Mouse (Mus musculus): ENCODE data around the gene Disp1. TPM values are rescaled to one million over a fixed set of nuclear protein-coding genes. Genes with fewer than 3 reads are reported as not detected.

The Disp1 gene
- polyA plus RNA-seq, 1 experiment from 2014 or later = 8.2 TPM

DNA sequence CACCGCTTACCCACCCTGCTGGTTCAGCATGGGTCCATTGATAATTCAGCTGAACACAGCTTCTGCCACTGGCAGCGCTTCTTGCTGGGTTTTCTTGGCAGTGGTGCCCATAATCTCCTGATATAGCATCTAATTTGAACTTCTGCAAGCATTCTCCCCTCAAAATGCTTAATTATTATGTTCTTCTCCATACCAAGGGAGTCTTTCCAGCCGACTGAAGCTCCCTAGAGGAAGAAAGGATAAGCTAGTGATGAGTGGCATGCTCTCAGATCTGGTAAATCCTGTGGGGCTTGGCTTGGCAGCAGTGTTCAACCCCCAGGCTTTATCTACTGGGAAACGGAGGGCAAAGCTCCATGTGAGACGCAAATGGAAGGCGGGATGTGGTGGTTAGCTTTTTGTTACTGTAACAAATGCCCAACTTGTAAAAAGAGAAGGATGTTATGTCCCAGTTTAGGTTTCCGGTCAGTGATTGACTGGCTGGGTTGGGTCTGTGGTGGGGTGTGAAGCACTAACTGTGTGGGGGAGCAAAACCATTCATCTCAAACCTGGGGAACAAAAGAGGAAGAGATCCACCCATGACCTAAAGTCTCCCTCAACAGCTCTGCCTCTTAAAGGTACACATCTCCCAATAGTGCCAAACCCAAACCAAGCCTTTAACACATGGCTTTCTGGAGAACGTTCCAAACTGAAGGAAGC lies 151.2 kb downstream of the Disp1 start:
- no peaks in the 10 kb centered on the region for H3K9me3 ChIP-seq (replicated peaks)
- 80% methylated on average over 8 of the region's 8 CpGs for WGBS
- peaks cover 3% of the 10 kb centered on the region; the same call in 1 of the 2 replicates for H3K4me1 ChIP-seq
- no peaks in the 10 kb centered on the region for H3K36me3 ChIP-seq (ENCODE audit: poor library complexity, severe bottlenecking)
- no peak overlapping the region for H3K4me2 ChIP-seq
- no peak overlapping the region for H3K4me3 ChIP-seq
- ATAC-seq = no peak
- H3K27ac ChIP-seq = no peak overlapping the region
- H3K9ac ChIP-seq = no peak overlapping the region
- H3K27me3 ChIP-seq = no peaks in the 10 kb centered on the region

DNA sequence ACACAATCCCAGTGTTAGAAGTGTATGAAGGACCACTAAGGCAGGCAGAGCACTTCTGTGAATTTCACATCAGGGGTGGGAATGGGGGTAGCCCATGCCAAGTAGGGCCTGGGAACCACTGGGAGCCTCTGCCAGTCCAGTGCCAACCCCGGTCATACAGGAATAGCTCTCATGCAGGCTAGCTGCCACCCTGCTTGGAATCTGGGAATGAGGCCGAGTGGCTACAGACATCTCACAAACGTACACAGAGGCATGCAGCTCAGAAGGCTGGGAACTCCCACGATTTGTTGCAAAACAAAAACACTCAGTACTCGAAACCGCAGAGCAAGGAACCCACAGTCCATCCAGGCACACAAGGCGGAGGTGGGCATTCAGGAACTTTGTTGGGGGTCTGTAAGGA lies 153.5 kb downstream of the Disp1 start:
- no peaks in the 10 kb centered on the region for H3K36me3 ChIP-seq (ENCODE audit: poor library complexity, severe bottlenecking)
- H3K27ac ChIP-seq = no peak overlapping the region
- H3K27me3 ChIP-seq = no peaks in the 10 kb centered on the region
- WGBS = 83% methylated on average over 7 of the region's 7 CpGs
- H3K4me1 ChIP-seq = no peaks in the 10 kb centered on the region
- H3K9me3 ChIP-seq (replicated peaks) = no peaks in the 10 kb centered on the region
- H3K4me3 ChIP-seq = no peak overlapping the region
- ATAC-seq = no peak
- H3K4me2 ChIP-seq = no peak overlapping the region
- no peak overlapping the region for H3K9ac ChIP-seq

DNA sequence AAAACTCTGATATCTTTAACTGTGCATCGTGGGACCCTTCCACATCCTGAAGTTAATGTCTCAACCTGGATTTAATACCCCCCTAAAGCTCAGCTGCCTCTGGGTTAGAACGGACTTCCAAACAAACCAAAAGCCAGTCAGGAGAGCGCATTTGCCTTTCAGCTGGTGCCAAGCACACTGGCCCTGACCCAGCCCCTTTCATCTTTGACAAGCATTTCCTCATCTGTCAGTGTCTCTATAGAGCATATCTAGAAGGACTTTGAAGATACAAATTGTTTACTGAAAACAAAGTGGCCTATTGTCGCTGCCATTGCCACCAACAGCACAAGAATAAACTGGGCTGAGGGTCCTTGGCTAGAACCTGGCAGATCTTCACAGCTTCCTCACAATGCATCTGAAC lies 154.3 kb downstream of the Disp1 start:
- H3K27ac ChIP-seq = no peak overlapping the region
- H3K36me3 ChIP-seq (ENCODE audit: poor library complexity, severe bottlenecking) = no peaks in the 10 kb centered on the region
- H3K4me1 ChIP-seq = no peaks in the 10 kb centered on the region
- no peak overlapping the region for H3K4me2 ChIP-seq
- H3K9ac ChIP-seq = no peak overlapping the region
- WGBS = 78% methylated on average over 4 of the region's 4 CpGs
- H3K4me3 ChIP-seq = no peak overlapping the region
- ATAC-seq = no peak
- no peaks in the 10 kb centered on the region; the same call in 1 of the 2 replicates for H3K27me3 ChIP-seq
- no peaks in the 10 kb centered on the region for H3K9me3 ChIP-seq (replicated peaks)

DNA sequence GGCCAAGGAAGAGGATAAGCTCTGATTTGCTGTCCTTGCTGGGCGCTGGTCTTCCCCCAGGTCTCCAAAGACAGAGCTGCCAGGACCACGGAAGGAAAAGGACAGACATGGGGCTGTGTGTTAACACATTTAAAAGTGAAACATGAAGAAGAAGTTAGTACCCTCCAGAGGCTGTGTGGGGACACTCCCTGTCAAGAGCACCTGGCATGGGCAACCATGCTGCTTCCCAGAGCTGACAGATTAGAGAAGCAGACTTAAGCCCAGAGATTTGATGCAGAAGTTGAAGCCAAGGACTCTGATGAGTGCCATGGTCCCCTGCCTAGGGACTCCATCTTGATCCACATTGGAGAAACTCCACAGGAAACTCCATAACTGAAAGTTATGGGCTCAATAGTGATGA lies 160.7 kb downstream of the Disp1 start:
- Histone ChIP-seq H3K27me3 (peaks cover 11% of the 10 kb centered on the region), H3K9ac (no peak overlapping the region)

DNA sequence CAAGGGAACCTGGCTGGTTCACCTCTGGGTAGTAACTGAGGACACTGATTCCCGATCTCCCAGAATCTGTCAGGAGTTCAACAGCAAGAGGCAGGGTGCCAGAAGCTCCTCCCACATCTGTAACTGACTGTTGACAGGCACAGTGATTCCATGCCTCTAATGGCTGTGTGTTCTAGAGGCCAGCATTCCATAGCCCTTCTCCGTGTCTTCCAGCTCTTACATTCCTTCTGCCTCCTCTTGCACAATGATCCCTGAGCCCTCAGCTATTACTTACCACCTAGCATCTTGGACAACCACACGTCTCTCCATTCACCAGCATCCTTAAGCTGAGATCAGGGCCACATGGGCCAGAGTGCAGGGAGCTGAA lies 165.1 kb downstream of the Disp1 start:
- H3K36me3 ChIP-seq (ENCODE audit: poor library complexity, severe bottlenecking) = no peaks in the 10 kb centered on the region
- H3K27me3 ChIP-seq = peaks cover 16% of the 10 kb centered on the region; the same call in 1 of the 2 replicates
- no peak for ATAC-seq
- no peak overlapping the region for H3K9ac ChIP-seq
- no peak overlapping the region for H3K27ac ChIP-seq
- H3K4me2 ChIP-seq = no peak overlapping the region
- no peaks in the 10 kb centered on the region for H3K9me3 ChIP-seq (replicated peaks)
- peaks cover 9% of the 10 kb centered on the region for H3K4me1 ChIP-seq
- no peak overlapping the region for H3K4me3 ChIP-seq
- 47% methylated on average over 3 of the region's 3 CpGs for WGBS

More for the DNA sequence above, 160.7 kb downstream of the Disp1 start:
- no peaks in the 10 kb centered on the region for H3K36me3 ChIP-seq (ENCODE audit: poor library complexity, severe bottlenecking)
- no peak overlapping the region for H3K27ac ChIP-seq
- 85% methylated on average over 2 of the region's 2 CpGs for WGBS
- H3K4me3 ChIP-seq = no peak overlapping the region
- H3K9me3 ChIP-seq (replicated peaks) = no peaks in the 10 kb centered on the region
- no peak overlapping the region for H3K4me2 ChIP-seq
- H3K4me1 ChIP-seq = peaks cover 4% of the 10 kb centered on the region
- ATAC-seq = no peak

DNA sequence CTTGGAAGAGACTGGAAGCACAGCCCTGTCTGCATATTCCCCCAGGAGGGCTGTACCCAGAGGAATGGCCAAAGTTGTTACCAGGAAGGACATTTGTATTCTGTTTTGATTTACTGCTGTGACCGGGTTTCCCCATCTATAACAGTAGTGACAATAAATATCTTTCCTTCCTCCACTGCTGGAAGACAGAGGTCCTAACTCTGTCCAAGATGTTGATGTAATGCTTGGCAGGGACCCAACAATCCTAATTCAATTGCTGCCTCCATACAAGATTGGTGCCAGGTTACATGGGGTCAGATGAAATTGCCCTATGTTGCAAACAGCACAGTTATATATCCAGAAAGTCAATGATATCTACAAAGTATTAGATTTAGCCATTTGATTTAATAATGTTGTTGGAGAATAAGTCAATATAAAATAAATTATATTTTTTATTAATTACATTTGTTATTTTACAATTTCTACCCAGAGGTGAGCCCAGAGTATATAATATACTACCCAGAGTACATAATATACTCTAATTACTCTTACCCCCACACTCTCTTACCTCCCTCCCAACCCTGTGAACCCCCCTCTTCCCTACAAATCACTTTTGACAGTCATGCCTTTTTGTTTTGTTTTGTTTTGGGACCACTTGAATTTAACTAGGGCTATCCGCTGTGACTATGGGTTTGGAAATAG lies 165.6 kb downstream of the Disp1 start:
- no peak for ATAC-seq
- Histone ChIP-seq H3K9me3 (replicated peaks) (no peaks in the 10 kb centered on the region), H3K4me3 (no peak overlapping the region), H3K4me2 (no peak overlapping the region), H3K9ac (no peak overlapping the region), H3K36me3 (ENCODE audit: poor library complexity, severe bottlenecking) (no peaks in the 10 kb centered on the region), H3K4me1 (peaks cover 9% of the 10 kb centered on the region), H3K27ac (no peak overlapping the region), H3K27me3 (peaks cover 17% of the 10 kb centered on the region; the same call in 1 of the 2 replicates)
- WGBS = 60% methylated on average over 2 of the region's 2 CpGs

DNA sequence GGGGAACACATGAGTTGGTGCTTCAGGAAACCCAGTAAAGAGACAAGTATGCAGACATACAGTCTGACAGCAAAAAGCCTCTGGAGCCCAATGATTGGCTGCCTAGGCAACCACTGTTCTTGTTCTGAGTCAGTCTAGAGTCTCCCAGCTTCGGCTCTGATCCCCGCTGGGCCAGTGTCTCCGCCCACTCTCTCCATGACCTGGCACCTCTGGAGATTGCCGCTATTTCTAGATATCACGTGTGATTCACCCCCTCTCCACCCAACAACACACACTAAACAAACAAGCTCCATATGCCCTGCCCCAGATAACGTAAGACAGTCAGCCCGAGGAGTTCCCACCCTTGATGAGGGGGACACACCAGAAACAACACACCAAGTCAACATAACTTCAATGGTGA lies 168.7 kb downstream of the Disp1 start:
- no peak overlapping the region for H3K4me2 ChIP-seq
- peaks cover 17% of the 10 kb centered on the region for H3K4me1 ChIP-seq
- H3K27me3 ChIP-seq = peaks cover 39% of the 10 kb centered on the region
- no peak overlapping the region for H3K9ac ChIP-seq
- WGBS = 89% methylated on average over 7 of the region's 7 CpGs
- no peaks in the 10 kb centered on the region for H3K9me3 ChIP-seq (replicated peaks)
- no peak overlapping the region for H3K4me3 ChIP-seq
- no peaks in the 10 kb centered on the region for H3K36me3 ChIP-seq (ENCODE audit: poor library complexity, severe bottlenecking)
- no peak overlapping the region for H3K27ac ChIP-seq
- no peak for ATAC-seq

DNA sequence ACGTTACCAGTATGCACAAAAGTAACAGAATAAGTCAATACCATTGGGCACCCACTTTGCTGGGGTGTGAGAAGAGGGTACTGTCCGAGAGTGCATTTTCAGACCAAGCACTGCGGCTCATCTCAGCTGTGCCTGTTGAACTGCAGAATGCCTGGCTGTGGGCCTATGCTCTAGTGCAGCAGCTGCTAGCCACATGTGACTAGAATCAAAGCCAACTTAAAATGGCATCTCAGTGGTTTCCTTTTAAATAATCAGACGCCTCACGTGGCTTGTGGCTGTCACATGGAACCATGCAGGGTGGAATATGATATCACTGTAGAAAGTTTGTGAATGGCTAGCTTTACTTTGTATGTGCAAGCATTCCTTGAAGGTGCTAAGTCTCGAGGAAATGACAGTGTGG lies 172.0 kb downstream of the Disp1 start:
- 77% methylated on average over 6 of the region's 6 CpGs for WGBS
- peak; percentile 33; the same call in 1 of the 2 replicates for ATAC-seq
- H3K4me1 ChIP-seq = peaks cover 30% of the 10 kb centered on the region
- no peak overlapping the region for H3K9ac ChIP-seq
- no peaks in the 10 kb centered on the region for H3K36me3 ChIP-seq (ENCODE audit: poor library complexity, severe bottlenecking)
- no peak overlapping the region for H3K27ac ChIP-seq
- H3K4me3 ChIP-seq = no peak overlapping the region
- H3K27me3 ChIP-seq = peaks cover 54% of the 10 kb centered on the region
- no peak overlapping the region for H3K4me2 ChIP-seq
- H3K9me3 ChIP-seq (replicated peaks) = no peaks in the 10 kb centered on the region

DNA sequence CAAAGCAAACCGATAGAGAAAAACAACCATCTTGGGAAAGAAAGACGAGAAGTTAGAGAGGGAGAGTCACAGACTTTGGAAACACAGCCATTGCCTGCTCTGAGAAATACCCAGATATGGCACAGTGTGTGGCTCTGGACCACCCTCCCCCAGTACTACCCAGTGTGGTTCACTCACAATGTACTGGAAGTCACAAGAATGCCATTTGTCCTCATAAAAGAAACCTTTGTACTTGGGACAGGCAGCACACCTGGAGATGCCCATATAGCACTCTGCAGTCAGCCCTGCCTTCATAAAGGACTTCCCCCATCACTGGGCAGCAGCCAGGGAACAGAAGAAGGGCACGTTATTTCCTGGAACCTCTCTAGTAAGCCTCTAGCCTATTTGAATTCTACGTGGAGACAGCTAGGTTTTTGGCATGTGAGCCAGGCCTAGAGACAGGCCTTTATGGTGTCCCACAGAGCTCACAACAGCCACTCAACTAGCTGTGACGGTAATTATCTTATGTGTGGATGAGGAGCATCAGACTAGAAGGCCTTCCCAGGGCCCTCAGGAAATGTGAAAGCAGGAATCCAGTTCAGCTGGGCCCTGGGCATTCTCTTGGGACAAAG lies 173.3 kb downstream of the Disp1 start:
- Histone ChIP-seq H3K9me3 (replicated peaks) (no peaks in the 10 kb centered on the region), H3K4me1 (peaks cover 30% of the 10 kb centered on the region), H3K9ac (no peak overlapping the region), H3K27ac (no peak overlapping the region), H3K27me3 (peaks cover 67% of the 10 kb centered on the region), H3K4me2 (no peak overlapping the region), H3K36me3 (ENCODE audit: poor library complexity, severe bottlenecking) (no peaks in the 10 kb centered on the region), H3K4me3 (no peak overlapping the region)
- ATAC-seq = peak; percentile 41
- 44% methylated on average over 5 of the region's 5 CpGs for WGBS

DNA sequence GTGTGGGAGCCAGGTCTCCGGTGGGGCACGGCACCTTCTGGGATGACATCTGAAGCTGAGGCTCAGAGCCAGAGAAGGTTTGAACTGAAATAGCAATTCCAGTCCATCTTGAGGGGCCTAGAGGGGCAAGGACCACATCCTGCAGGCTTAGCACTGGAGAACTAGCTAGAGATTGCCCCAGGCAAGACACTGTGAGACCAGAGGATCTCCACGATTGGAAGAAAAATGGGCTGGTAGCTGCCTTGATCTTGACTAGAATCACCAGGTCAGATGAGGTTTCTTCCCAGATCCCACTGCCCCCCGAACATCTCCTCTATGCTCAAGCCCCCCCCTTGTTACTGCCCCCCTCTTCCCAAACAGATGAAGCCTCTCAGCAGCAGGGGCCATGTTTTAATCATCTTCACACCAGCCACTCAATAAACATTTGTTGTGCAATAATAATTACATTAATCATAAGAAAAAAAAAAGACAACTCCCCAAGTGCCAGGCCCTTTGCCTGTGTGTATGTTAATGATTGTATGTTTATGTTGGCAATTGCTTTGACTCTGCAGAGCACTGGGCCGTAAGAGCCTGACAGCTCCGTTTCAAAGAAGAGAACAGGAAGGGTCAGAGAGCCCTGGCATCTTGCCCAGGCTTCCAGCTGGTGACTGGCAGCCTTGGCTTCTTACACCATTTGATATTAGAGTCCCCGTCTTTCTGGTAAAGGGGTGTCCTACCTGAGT lies 174.0 kb downstream of the Disp1 start:
- H3K4me2 ChIP-seq = no peak overlapping the region
- WGBS = 38% methylated on average over 7 of the region's 7 CpGs
- ATAC-seq = peak; percentile 74; the same call in 1 of the 2 replicates
- H3K9me3 ChIP-seq (replicated peaks) = no peaks in the 10 kb centered on the region
- H3K27ac ChIP-seq = no peak overlapping the region
- no peaks in the 10 kb centered on the region for H3K36me3 ChIP-seq (ENCODE audit: poor library complexity, severe bottlenecking)
- no peak overlapping the region for H3K4me3 ChIP-seq
- H3K27me3 ChIP-seq = peaks cover 71% of the 10 kb centered on the region
- H3K9ac ChIP-seq = no peak overlapping the region
- H3K4me1 ChIP-seq = peaks cover 30% of the 10 kb centered on the region

DNA sequence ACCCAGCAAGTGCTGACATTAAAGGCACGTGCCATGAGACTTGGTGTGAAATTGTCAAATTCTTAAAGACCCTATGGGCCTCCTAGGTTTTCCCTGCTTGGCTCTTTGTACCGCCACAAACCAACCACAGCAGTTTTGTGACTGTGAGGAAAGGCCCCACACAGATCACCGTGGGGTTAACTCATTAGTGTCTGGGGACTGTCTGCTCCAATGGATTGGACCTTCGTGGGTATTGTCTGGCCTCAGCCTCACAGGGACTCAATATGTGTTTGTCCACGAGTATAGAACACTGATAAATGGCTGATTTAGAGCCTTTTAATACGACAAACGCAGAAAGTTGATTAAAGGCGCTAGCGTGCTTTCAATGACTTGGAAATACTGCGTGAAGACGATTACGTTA lies 175.2 kb downstream of the Disp1 start:
- Histone ChIP-seq H3K4me2 (no peak overlapping the region), H3K27ac (no peak overlapping the region), H3K9ac (no peak overlapping the region), H3K9me3 (replicated peaks) (no peaks in the 10 kb centered on the region), H3K4me1 (peaks cover 30% of the 10 kb centered on the region), H3K4me3 (no peak overlapping the region), H3K36me3 (ENCODE audit: poor library complexity, severe bottlenecking) (no peaks in the 10 kb centered on the region), H3K27me3 (peaks cover 68% of the 10 kb centered on the region)
- no peak for ATAC-seq
- 5% methylated on average over 12 of the region's 12 CpGs for WGBS

All from forebrain, embryonic 13.5 days (tissue).